Mouse (Mus musculus): ENCODE data around the gene Usp46. TPM values are rescaled to one million over a fixed set of nuclear protein-coding genes. Genes with fewer than 3 reads are reported as not detected.

The Usp46 gene
- polyA plus RNA-seq (2012; fragmentation: generic; extraction: Trizol) = 1 to 10 TPM in 1 of 2 experiments, under 1 TPM in 1; 0.63 to 7.0 TPM

DNA sequence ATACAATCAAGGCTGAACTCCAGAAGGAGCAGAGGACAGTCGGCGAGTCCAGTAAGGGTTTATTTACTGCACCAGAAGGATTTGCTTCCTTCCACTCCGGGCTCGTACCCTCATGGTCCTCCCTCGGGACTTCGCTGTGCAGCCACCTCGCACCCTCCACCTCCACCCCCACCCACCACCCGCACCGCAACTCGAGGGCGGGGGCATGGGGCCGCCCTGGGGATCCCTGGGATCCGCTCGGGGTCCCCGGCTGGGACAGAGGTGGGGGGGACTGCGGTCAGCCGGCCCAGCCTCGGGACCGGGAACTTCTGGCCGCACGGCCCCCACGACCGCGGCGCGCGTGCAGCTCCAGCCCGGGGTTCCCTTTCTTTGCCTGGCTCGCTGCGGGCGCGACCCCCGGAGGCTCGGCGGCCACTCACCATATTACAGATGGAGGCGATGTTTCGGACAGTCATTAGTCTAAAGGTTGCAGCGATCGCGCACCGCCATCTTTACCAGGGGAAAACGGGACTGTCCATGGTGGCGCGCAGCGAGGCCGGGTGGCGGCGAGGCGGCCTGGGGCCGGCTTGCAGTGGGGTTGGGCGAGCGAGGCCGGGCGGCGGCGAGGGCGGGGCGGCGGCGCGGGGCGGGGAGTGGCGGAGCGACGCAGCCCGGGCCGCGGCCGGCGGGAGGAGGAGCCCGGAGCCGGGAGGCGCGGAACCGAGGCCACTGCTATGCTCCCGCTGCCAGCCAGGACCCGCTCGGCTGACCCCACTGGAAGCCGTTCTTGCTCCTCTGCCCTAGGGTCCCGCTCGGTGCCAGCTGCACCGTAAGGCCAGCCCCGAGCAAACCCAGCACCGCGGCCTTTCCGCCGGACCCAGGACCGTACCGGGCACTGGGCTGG is at the start of gene Usp46:
Gene Usp46, minus strand, starts transcription at position 601 of the 883 bp plus-strand sequence.

Other genes with a start within 250 kb of the Usp46 start
- 1 to 10 TPM; 1.3 to 9.8 TPM for gene Rasl11b, start 126.9 kb upstream of the Usp46 start, polyA plus RNA-seq (2012; fragmentation: generic; extraction: Trizol)

Measured in C3H10T1/2 (cell line).